ENCODE assay signal across 28 mouse cellular contexts in genomic region chr7:140299416-140299815, GRCm38 (mm10). TPM values are rescaled to one million over a fixed set of nuclear protein-coding genes. Genes with fewer than 3 reads are reported as not detected.
"Had no signal": no experiment of that assay in that cellular context is flagged by ENCODE, and none has a peak within 500 bp of the region (broad histone marks: within the 10 kb centered on the region; RNA-seq: fewer than 3 reads in every experiment).

No protein-coding gene starts in this region.

- DNase-seq: heart, postnatal 10 days; heart, postnatal 14 days; heart, postnatal 36 days; heart, postnatal 4 days; kidney, adult 11 months; kidney, adult 18-20 months; kidney, adult 2 months; kidney, adult 8-10 months; kidney, adult 9 months; kidney, postnatal 10 days; kidney, postnatal 14 days; kidney, postnatal 25 days; kidney, postnatal 36 days; kidney, postnatal 4 days; layer of hippocampus, adult 9-11 months; layer of hippocampus, postnatal 36 days had no signal

RNA-seq across cellular contexts. Expression of gene Olfr525, which starts 21.2 kb away (rescaled TPM):
- total RNA-seq: heart, postnatal 10 days; heart, postnatal 14 days; heart, postnatal 25 days; heart, postnatal 36 days; heart, postnatal 4 days; hematopoietic stem cell, adult 5-6 weeks; hindbrain, postnatal 0 days; layer of hippocampus, adult 18-20 months; layer of hippocampus, adult 2 months; layer of hippocampus, adult 8-10 months; layer of hippocampus, postnatal 10 days; layer of hippocampus, postnatal 14 days; layer of hippocampus, postnatal 25 days; layer of hippocampus, postnatal 36 days; left cerebral cortex, adult 18-20 months; left cerebral cortex, adult 2 months; left cerebral cortex, adult 8-10 months had no signal

RNA-seq across cellular contexts. Expression of gene Olfr527, which starts 34.4 kb away (rescaled TPM):
- total RNA-seq: heart, postnatal 10 days; heart, postnatal 14 days; heart, postnatal 25 days; heart, postnatal 36 days; heart, postnatal 4 days; hematopoietic stem cell, adult 5-6 weeks; hindbrain, postnatal 0 days; layer of hippocampus, adult 18-20 months; layer of hippocampus, adult 2 months; layer of hippocampus, adult 8-10 months; layer of hippocampus, postnatal 10 days; layer of hippocampus, postnatal 14 days; layer of hippocampus, postnatal 25 days; layer of hippocampus, postnatal 36 days; left cerebral cortex, adult 18-20 months; left cerebral cortex, adult 2 months; left cerebral cortex, adult 8-10 months had no signal

RNA-seq across cellular contexts. Expression of gene 5830411N06Rik, which starts 52.3 kb away (rescaled TPM):
- total RNA-seq: heart, postnatal 10 days; heart, postnatal 25 days; heart, postnatal 36 days; heart, postnatal 4 days; hematopoietic stem cell, adult 5-6 weeks; hindbrain, postnatal 0 days had no signal
